Mouse (Mus musculus) 416B (cell line): ENCODE data around the gene Tnik.

ENCODE experiments used
- DNase-seq: peaks from one replicate; pipeline ENCODE4 v3.0.0; 2011; ENCODE audit warnings: low read depth

The Tnik gene

DNA sequence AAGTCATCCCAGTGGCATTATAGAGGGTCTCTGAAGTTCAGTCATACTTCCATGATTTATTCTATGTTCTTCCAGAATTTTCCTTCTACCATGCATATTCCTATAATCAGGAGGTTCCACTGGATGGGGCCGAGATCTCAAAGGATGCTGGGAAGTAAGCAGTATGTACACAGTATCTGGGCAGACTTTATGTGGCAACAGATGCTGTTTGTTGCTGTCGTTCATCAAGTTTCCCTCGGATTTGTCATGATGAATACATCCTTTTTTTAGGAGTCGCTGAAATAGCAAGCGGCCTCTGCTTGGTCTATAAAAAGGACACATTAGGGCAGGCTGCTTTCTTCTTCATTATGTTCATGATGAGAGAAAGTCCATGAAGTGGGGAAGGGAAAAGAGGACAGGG is 349.3 kb downstream of the Tnik start:
- no peak for DNase-seq

DNA sequence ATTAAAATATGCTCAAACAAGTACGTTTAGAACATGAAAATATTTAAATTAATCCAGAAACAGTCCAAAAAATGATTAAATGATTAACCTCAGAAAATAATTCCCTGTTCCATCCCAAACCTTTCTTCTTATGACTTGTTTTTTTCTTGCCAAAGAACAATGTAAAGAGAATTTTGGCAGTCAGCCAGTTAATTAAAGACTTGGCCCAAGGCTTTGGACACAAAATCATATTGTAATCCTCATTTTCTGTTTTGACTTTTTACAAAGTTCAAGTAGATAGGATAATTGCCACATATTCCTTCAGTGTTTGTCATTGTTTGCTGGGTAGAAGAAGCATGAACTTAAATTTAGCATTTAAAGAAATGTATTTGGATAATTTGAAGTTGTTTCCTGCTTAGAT is 353.4 kb downstream of the Tnik start:
- DNase-seq = no peak

- no peak for DNase-seq
These were observed 354.1 kb downstream of the Tnik start for GRCm38 (mm10) chr3:28617008-28617627.

DNA sequence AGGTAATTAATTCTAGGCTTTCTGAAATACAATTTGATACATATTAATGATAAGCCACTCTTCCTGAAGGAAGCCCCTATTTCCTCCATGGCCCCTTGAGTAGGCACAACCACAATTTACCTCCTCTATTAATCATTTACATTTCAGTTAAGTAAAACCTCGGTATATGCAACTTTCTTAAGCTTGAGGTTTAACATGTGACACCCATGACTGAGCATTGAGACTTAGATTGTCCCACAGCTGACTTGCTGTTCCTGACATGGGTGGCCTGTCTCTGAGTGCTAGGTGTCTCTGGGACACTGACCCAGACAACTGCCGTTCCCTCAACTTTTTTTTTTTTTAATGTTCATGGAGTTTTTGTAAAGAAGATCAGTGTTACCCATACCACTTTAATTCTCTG is 358.8 kb downstream of the Tnik start:
- no peak for DNase-seq

- no peak for DNase-seq
These were observed 363.8 kb downstream of the Tnik start for GRCm38 (mm10) chr3:28626816-28627215.

GRCm38 (mm10) chr3:28636778-28637177 is 373.8 kb downstream of the Tnik start:
- no peak for DNase-seq

DNA sequence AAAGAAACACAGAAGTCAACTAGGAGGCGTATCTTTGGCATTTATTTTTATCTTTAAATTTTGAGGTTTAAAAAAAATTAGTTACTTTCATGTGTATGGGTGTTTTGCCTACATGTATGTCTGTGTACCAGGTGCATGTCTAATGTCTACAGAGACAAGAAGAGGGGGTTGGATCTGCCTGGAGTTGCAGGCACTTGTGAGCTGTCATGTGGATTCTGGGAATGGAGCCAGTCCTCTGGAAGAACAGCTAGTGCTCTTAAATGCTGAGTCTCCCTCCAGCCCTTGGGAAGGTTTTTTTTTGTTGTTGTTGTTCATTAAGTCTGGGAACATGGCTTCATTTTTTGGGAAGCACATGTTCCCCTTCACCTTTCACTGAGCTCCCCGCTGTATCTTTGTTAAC is 375.9 kb downstream of the Tnik start:
- DNase-seq = no peak

DNA sequence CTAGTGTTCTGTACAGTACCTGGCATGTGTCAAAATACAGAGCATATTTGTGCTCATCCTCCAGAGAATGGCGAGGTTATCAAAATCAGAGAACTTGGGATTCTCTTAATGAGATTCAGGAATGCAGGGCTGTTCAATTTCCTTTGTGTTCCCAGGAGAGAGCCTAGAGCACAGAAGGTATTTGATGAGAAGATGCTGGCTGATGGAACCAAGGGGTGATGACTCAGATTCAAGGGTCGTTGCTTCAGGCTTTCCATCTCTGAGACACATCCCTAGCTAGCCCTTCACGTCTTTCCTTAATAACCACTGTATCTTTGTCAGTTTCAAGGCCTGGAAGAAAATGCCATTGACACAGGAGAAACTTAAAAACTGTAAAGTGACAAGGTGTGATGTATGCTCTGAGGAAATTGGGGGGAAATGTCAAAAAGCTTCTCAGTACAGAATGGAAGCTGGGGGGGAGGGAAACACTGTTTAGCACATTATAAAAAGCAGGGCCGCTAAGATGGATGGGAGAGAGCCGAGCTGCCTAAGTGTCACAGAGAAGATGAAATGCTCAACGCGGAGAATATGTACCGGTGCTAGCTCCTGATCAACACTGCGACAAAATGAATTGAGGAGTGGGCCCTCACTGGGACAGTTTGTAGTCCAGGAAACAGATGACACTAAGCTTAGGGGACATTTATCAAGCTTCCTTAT is 380.4 kb downstream of the Tnik start:
- DNase-seq = no peak

GRCm38 (mm10) chr3:28652574-28652973 is 389.6 kb downstream of the Tnik start:
- DNase-seq = no peak

DNA sequence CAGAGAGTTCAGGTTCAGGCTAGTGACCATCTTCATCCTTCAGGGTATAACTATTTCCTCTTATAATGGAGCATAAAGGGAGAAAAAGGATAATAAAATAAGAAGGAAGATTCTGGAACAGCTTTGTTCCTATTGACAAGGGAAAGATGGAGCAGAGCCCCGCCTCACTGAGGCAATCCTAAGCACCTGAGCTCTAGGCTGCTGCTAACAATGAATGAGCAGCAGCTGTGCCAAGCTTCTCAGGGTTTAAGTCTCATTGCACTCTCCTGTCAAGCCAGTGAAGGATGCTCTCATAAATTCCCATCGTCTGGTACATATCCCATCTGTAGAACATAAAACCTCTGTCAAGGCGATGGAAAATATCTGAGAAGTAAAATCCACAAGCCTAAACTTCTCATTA is 390.0 kb downstream of the Tnik start:
- no peak for DNase-seq

DNA sequence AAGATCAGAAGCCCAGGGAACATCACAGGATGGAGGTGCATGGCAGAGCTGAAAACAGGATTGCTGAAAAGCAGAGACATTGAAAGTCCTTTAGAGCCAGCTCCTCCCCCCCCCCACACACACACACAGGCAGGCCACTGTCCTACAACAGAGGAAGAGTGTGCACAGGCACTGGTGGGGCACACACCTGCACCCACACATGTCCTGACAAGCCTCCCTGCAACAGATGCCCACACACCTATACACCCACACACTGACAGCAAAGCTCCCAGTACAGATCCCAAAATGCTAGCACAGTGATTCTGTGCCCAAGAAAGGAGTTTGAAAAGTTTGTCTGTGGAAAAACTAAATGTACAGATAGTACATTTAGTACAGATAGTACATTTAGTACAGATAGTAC is 391.7 kb downstream of the Tnik start:
- no peak for DNase-seq

DNA sequence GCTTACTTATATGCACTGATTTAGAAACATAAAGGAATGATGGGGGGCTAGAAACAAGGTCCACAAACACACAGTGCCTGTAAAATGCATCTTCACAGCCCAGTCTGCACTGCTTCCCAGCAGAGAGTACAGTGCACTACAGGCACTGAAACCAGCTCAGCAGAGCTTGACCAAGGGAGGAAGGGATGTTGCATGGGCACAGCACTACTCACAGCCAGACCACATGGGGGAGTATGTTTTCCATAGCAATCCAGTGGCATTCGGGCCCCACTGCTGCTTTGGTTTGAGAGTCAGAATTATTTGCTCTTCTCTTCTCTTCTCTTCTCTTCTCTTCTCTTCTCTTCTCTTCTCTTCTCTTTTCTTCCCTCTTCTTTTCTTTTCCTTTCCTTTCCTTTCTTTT is 395.3 kb downstream of the Tnik start:
- peak; percentile 23 for DNase-seq

DNA sequence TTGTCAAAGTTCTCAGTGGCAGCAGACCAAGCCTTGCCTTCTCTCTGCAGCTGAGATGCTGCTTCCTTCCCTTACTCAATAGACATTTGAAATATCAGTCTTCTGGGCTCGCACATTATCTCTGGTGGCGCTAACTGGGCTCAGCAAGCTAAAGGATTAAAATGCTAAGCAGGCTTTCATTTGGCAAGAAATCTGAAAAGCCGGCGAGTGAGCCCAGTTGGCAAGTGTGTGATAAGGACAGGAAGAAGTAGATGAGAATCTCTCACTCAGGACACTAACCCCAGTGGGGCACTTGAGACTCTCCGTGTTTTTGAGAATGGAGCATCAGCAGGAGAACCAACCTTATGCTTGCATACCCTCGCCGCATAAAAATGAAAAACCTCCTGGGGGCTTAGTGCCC is 417.8 kb downstream of the Tnik start:
- DNase-seq = no peak

DNA sequence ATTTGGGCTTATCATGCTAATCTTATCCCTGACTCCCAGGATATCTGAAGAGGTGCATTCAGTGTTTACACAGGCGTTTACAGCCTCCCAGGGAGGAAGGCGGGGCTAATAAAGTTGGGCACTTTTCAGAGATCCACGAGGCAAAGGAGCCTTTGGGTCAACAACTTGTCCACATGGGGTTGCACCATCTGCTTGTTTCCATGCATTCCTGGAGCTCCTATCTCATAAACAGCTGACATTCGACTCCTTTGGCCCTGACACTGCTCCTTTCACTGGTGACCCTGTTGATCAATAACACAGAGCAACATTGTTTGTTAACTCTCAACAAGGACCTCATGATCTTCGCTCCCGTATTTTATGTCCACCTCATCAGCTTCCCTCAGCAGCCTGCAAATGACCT is 418.9 kb downstream of the Tnik start:
- DNase-seq = no peak

- DNase-seq = no peak
These were observed 419.4 kb downstream of the Tnik start for GRCm38 (mm10) chr3:28682411-28682810.

GRCm38 (mm10) chr3:28685510-28685909 is 422.5 kb downstream of the Tnik start:
- peak; percentile 70 for DNase-seq

- DNase-seq = no peak
These were observed 431.8 kb downstream of the Tnik start for GRCm38 (mm10) chr3:28694811-28695210.

- DNase-seq = no peak
These were observed 432.6 kb downstream of the Tnik start for GRCm38 (mm10) chr3:28695608-28696007.

- no peak for DNase-seq
These were observed 433.1 kb downstream of the Tnik start for GRCm38 (mm10) chr3:28696162-28696561.

DNA sequence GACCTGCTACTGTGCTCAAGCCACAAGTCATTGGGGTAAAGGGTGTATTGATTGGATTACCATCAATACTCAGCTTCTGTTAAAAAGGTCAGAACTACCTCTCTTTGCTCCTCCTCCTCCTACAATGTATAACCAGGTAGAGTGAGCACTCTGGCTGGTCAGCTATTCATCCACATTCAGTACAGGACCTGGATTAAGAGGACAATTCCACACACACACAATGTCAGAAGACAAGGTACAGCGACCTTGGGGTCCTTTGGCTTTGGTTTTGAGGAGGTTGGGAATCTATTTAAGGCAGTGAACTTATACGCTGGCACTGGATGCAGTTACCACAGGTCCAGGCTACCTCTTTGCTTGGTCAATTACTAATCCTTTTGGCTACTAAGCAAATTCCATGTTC is 434.8 kb downstream of the Tnik start, which contains the start of gene Slc2a2:
Gene Slc2a2 (plus strand): TSS at position 107 of the 400 bp plus-strand sequence.
- DNase-seq = no peak

GRCm38 (mm10) chr3:28699601-28700000 is 436.6 kb downstream of the Tnik start:
- DNase-seq = no peak

DNA sequence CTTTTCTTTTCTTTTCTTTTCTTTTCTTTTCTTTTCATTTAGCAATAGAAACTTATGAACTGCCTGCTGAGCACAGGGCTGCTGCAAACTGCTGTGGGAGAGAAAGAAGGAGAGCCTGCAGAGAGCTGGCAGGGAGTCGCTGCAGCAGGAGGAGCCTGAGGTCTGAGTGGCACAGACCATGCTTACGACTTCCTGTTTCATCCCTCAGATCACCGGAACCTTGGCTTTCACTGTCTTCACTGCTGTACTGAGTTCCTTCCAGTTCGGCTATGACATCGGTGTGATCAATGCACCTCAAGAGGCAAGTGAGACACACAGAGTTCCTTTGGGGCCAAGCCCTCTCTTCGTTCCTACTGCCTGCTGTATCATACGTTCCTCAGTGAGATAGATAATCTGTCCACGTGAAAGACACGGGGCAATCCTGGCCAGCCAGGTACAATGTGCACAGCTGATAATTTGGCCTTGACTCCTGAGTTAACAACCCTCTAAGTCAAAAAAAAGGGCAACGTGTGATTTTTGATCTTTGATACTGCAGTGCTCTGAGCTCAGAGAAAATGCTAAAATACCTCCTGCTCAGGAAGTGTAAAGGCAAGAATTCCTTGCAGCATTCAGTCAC is 442.6 kb downstream of the Tnik start:
- DNase-seq = peak; percentile 54

DNA sequence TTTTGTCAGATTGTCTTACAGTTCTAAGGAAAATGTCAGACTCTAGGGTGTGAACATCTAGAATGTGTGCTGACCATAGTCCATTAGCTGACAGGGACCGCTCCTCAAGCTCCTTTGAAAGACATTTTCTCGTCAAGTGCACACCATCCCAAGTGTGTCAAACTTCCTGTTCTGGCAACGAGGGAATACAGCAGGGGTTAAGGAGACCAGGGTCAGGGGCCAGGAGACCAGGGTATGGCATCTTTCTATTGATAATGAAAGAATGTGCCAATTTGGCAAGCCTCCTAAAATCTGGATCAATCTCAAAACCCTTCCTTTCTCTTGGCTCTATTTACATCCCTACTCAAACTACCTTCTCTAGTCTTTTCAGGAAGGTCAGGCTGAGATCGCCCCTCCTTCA is 443.7 kb downstream of the Tnik start:
- DNase-seq = no peak

DNA sequence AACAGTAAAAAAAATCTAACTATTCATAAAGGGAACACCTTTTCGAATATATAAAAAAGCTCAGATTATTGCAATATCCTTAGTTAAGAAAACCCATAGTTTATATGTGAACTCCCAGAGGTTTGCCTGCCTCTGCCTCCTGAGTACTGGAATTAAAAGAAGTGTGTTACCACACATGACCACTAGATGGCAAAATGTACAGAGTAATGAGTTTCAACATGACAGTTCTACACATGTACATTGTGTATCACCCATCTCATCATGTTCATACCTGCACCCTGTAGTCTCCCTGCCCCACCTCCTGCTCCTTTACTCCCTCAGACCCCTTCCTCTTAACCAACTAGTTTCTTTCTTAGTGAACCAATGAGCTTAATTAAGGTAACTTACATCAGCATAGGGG is 446.7 kb downstream of the Tnik start:
- peak; percentile 62 for DNase-seq
